Mouse (Mus musculus) c-Kit-positive CD71-positive TER-119-positive erythroid progenitor cells, embryonic 14.5 days (primary cell): ENCODE data around the gene Flnb.
A peak's percentile ranks its signal among the peaks of the same experiment; 100 is the strongest.

Experiments used
- DNase-seq: peaks from one replicate; pipeline ENCODE4 v3.0.0-alpha.2; 2013; ENCODE audit warnings: low spot score

The Flnb gene

GRCm38 (mm10) chr14:7817770-7818462 lies at the start of gene Flnb:
TSS of gene Flnb (plus strand) at chr14:7817957.
- DNase-seq = peak; percentile 73

GRCm38 (mm10) chr14:7773714-7774389 lies 43.9 kb upstream of the Flnb start:
- peak; percentile 29 for DNase-seq

- no peak for DNase-seq
Observed at GRCm38 (mm10) chr14:7786073-7786472, 31.7 kb upstream of the Flnb start.

- DNase-seq = no peak
Observed at GRCm38 (mm10) chr14:7789266-7790030, 28.3 kb upstream of the Flnb start.

GRCm38 (mm10) chr14:7791061-7791531 lies 26.7 kb upstream of the Flnb start:
- DNase-seq = no peak

GRCm38 (mm10) chr14:7791532-7792159 lies 26.1 kb upstream of the Flnb start, which contains the start of gene Gm26661:
TSS of gene Gm26661 (plus strand) at chr14:7791587.
- no peak for DNase-seq

GRCm38 (mm10) chr14:7795961-7796360 lies 21.8 kb upstream of the Flnb start:
- no peak for DNase-seq

GRCm38 (mm10) chr14:7800611-7801010 lies 17.1 kb upstream of the Flnb start:
- no peak for DNase-seq

GRCm38 (mm10) chr14:7801831-7802230 lies 15.9 kb upstream of the Flnb start:
- no peak for DNase-seq

- no peak for DNase-seq
Observed at GRCm38 (mm10) chr14:7803874-7804557, 13.7 kb upstream of the Flnb start.

- DNase-seq = no peak
Observed at GRCm38 (mm10) chr14:7804558-7804905, 13.2 kb upstream of the Flnb start.

- DNase-seq = no peak
Observed at GRCm38 (mm10) chr14:7807711-7808110, 10.0 kb upstream of the Flnb start.

GRCm38 (mm10) chr14:7808501-7808981 lies 9.2 kb upstream of the Flnb start:
- no peak for DNase-seq

- no peak for DNase-seq
Observed at GRCm38 (mm10) chr14:7809043-7809955, 8.5 kb upstream of the Flnb start.

- DNase-seq = no peak
Observed at GRCm38 (mm10) chr14:7818463-7819121, 835 bp downstream of the Flnb start.

GRCm38 (mm10) chr14:7819446-7819845 lies 1.7 kb downstream of the Flnb start:
- no peak for DNase-seq

- DNase-seq = no peak
Observed at GRCm38 (mm10) chr14:7821341-7821740, 3.6 kb downstream of the Flnb start.

- no peak for DNase-seq
Observed at GRCm38 (mm10) chr14:7822693-7823092, 4.9 kb downstream of the Flnb start.

GRCm38 (mm10) chr14:7824651-7825268 lies 7.0 kb downstream of the Flnb start:
- DNase-seq = no peak
